26 mouse cellular contexts compared by ENCODE assay signal in the genomic region with DNA sequence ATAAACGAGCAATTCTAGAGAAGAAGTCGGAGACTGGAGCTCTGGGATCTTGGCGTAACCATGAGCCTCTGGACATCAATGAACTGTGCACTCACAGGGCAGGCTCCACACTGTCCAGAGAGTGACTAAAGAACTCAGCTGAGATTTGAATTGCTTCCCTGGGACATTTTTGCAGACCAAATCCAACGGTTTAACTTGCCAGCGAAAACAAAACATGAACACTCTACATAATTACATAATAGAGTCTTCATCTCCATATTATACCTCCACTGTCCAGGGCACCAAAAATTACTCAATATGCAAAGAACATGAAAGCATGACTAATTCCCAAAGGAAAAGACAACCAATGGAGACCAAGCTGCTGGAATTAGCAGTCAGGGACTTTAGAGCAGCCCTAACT.
DNase-seq lines count a peak whose midpoint lies in the region; ATAC-seq lines count a peak whose summit lies in the region.
"Had no signal": no experiment of that assay in that cellular context is flagged by ENCODE, and none has a peak within 500 bp of the region (broad histone marks: within the 10 kb centered on the region; RNA-seq: fewer than 3 reads in every experiment).

No protein-coding gene starts in this region.

- no peaks in the 10 kb centered on the region for H3K9me3 ChIP-seq in heart, embryonic 11.5 days (replicated peaks; ENCODE audit: control insufficient read depth, low read length)
- H3K9me3 ChIP-seq: forebrain, embryonic 10.5 days; forebrain, embryonic 13.5 days; heart, embryonic 15.5 days; hindbrain, embryonic 10.5 days; hindbrain, embryonic 13.5 days; intestine, embryonic 15.5 days had no signal

- no peak for ATAC-seq in heart, embryonic 11.5 days (replicated peaks; ENCODE audit: insufficient number of reproducible peaks, low FRiP score, low TSS enrichment)
- ATAC-seq: forebrain, embryonic 13.5 days; forebrain, embryonic 16.5 days; hindbrain, embryonic 16.5 days; intestine, embryonic 15.5 days; Patski had no signal

- no peak overlapping the region for H3K27ac ChIP-seq in heart, embryonic 11.5 days (ENCODE audit: low read depth, low read length)
- H3K27ac ChIP-seq: forebrain, embryonic 10.5 days; forebrain, embryonic 13.5 days; heart, adult 2 months; heart, embryonic 15.5 days; hindbrain, embryonic 10.5 days; hindbrain, embryonic 13.5 days; intestine, embryonic 15.5 days had no signal

- H3K4me3 ChIP-seq in heart, embryonic 11.5 days (ENCODE audit: low read depth, low read length), result no peak overlapping the region
- H3K4me3 ChIP-seq: forebrain, embryonic 10.5 days; forebrain, embryonic 13.5 days; heart, adult 2 months; heart, embryonic 15.5 days; hindbrain, embryonic 10.5 days; hindbrain, embryonic 13.5 days; intestine, embryonic 15.5 days had no signal

- H3K4me1 ChIP-seq in heart, embryonic 11.5 days (ENCODE audit: control insufficient read depth, insufficient read depth, low read length), result no peaks in the 10 kb centered on the region
- H3K4me1 ChIP-seq: forebrain, embryonic 10.5 days; forebrain, embryonic 13.5 days; heart, embryonic 15.5 days; hindbrain, embryonic 13.5 days; intestine, embryonic 15.5 days had no signal

- peak; percentile 3 for DNase-seq in gastrocnemius, adult 18-20 months (ENCODE audit: low spot score)
- no peak for DNase-seq in gastrocnemius, postnatal 14 days
- DNase-seq in heart, adult 8-10 months (ENCODE audit: low spot score), result peak; percentile 31
- peak; percentile 15 for DNase-seq in testis, postnatal 10 days (ENCODE audit: low spot score)
- no peak for DNase-seq in testis, postnatal 14 days (ENCODE audit: low spot score)
- DNase-seq: adrenal gland, postnatal 10 days; adrenal gland, postnatal 36 days; B cell, adult 2 months; cerebellum, adult 18-20 months; cerebellum, adult 9-10 months; cerebellum, postnatal 14 days; gastrocnemius, postnatal 10 days; kidney, adult 11 months; kidney, adult 8-10 months had no signal

- intact Hi-C loops in gastrocnemius, postnatal 14 days (cut with DNase I; ENCODE audit: low total_unique reads), result no loop called here

- no peaks in the 10 kb centered on the region for H3K36me3 ChIP-seq in heart, embryonic 11.5 days (ENCODE audit: control insufficient read depth, insufficient read depth, low read length)
- H3K36me3 ChIP-seq: forebrain, embryonic 10.5 days; G1E; heart, embryonic 15.5 days; hindbrain, embryonic 10.5 days; hindbrain, embryonic 13.5 days; intestine, embryonic 15.5 days had no signal

- no peak overlapping the region for H3K4me2 ChIP-seq in heart, embryonic 11.5 days
- H3K4me2 ChIP-seq: forebrain, embryonic 13.5 days; heart, embryonic 15.5 days; hindbrain, embryonic 13.5 days; intestine, embryonic 15.5 days had no signal

- H3K27me3 ChIP-seq in heart, embryonic 11.5 days (ENCODE audit: control insufficient read depth, insufficient read depth, low read length), result no peaks in the 10 kb centered on the region
- H3K27me3 ChIP-seq: forebrain, embryonic 13.5 days; heart, embryonic 15.5 days; hindbrain, embryonic 13.5 days; intestine, embryonic 15.5 days; Patski had no signal

- WGBS in heart, embryonic 11.5 days (ENCODE audit: insufficient replicate concordance), result 81% methylated on average over 5 of the region's 5 CpGs

- no peak overlapping the region for H3K9ac ChIP-seq in heart, embryonic 11.5 days (ENCODE audit: low read depth, low read length)
- H3K9ac ChIP-seq: forebrain, embryonic 13.5 days; heart, embryonic 15.5 days; hindbrain, embryonic 13.5 days; intestine, embryonic 15.5 days had no signal

Comparison
In these comparisons a context has a peak if more than half of its experiments do, and no peak if none do; other contexts are left out.
1. DNase-seq: peak in gastrocnemius, adult 18-20 months (single experiment), heart, adult 8-10 months (single experiment) and testis, postnatal 10 days (single experiment); none in gastrocnemius, postnatal 14 days (single experiment) and testis, postnatal 14 days (single experiment).